Mouse (Mus musculus): ENCODE results near the gene Cerkl.

The Cerkl gene

GRCm38 (mm10) chr2:79443401-79443800 lies 13.2 kb downstream of the Cerkl start:
- DNase-seq (ENCODE audit: low spot score in 2 of 2): no peak

GRCm38 (mm10) chr2:79442906-79443305 lies 13.7 kb downstream of the Cerkl start:
- DNase-seq (ENCODE audit: low spot score in 2 of 2): no peak

- no peak for DNase-seq (ENCODE audit: low spot score in 2 of 2)
Observed at GRCm38 (mm10) chr2:79442227-79442626, 14.4 kb downstream of the Cerkl start.

- DNase-seq (ENCODE audit: low spot score in 2 of 2): no peak
Observed at GRCm38 (mm10) chr2:79430061-79430460, 26.5 kb downstream of the Cerkl start.

- DNase-seq (ENCODE audit: low spot score in 2 of 2): no peak
Observed at GRCm38 (mm10) chr2:79429650-79430049, 26.9 kb downstream of the Cerkl start.

- no peak for DNase-seq (ENCODE audit: low spot score in 2 of 2)
Observed at GRCm38 (mm10) chr2:79429108-79429507, 27.5 kb downstream of the Cerkl start.

GRCm38 (mm10) chr2:79428569-79429104 lies 27.9 kb downstream of the Cerkl start:
- peak in 1 of 2 experiments; percentile 10 for DNase-seq (ENCODE audit: low spot score in 2 of 2)

GRCm38 (mm10) chr2:79428022-79428421 lies 28.6 kb downstream of the Cerkl start:
- no peak for DNase-seq (ENCODE audit: low spot score in 2 of 2)

GRCm38 (mm10) chr2:79421696-79422095 lies 34.9 kb downstream of the Cerkl start:
- no peak for DNase-seq (ENCODE audit: low spot score in 2 of 2)

GRCm38 (mm10) chr2:79414505-79414904 lies 42.1 kb downstream of the Cerkl start:
- no peak for DNase-seq (ENCODE audit: low spot score in 2 of 2)

- DNase-seq (ENCODE audit: low spot score in 2 of 2): no peak
Observed at GRCm38 (mm10) chr2:79410903-79411255, 45.7 kb downstream of the Cerkl start.

- DNase-seq (ENCODE audit: low spot score in 2 of 2): no peak
Observed at GRCm38 (mm10) chr2:79410247-79410902, 46.2 kb downstream of the Cerkl start.

- DNase-seq (ENCODE audit: low spot score in 2 of 2): no peak
Observed at GRCm38 (mm10) chr2:79405661-79406405, 50.8 kb downstream of the Cerkl start.

- DNase-seq (ENCODE audit: low spot score in 2 of 2): no peak
Observed at GRCm38 (mm10) chr2:79400045-79400444, 56.5 kb downstream of the Cerkl start.

GRCm38 (mm10) chr2:79399234-79400000 lies 57.2 kb downstream of the Cerkl start:
- DNase-seq (ENCODE audit: low spot score in 2 of 2): no peak

GRCm38 (mm10) chr2:79398831-79399230 lies 57.8 kb downstream of the Cerkl start:
- no peak for DNase-seq (ENCODE audit: low spot score in 2 of 2)

GRCm38 (mm10) chr2:79398343-79398742 lies 58.2 kb downstream of the Cerkl start:
- DNase-seq (ENCODE audit: low spot score in 2 of 2): no peak

- no peak for DNase-seq (ENCODE audit: low spot score in 2 of 2)
Observed at GRCm38 (mm10) chr2:79397107-79397506, 59.5 kb downstream of the Cerkl start.

- no peak for DNase-seq (ENCODE audit: low spot score in 2 of 2)
Observed at GRCm38 (mm10) chr2:79379087-79380041, 77.2 kb downstream of the Cerkl start.

GRCm38 (mm10) chr2:79378346-79379086 lies 78.1 kb downstream of the Cerkl start:
- DNase-seq (ENCODE audit: low spot score in 2 of 2): no peak

Data from frontal cortex, postnatal 25 days (tissue).